Mouse (Mus musculus) heart, adult 9 months (tissue): ENCODE measurements around the gene Umad1.

Experiments
- DNase-seq, 2 experiments: peaks; one replicate each; pipeline ENCODE4 v3.0.0; 2022; ENCODE audit warnings: low spot score in 2 of 2

The Umad1 gene

DNA sequence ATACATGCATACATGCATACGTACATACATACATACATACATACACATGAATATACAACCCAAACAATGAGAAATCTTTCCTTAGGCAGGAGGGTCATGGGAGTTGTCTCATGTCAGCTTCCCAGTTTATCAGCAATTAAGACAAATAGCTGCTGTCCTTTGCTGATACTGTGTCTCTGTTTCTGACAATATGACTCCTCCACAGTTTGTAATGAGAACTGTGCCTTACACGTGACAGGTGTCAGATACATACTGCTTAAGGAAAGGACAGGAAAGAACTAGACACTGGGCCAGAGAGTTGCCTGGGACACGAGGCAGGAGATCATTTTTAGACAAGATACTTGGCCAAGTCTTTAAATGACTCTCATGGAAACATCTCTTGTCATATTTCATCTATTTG, 215.2 kb downstream of the Umad1 start:
- no peak for DNase-seq

DNA sequence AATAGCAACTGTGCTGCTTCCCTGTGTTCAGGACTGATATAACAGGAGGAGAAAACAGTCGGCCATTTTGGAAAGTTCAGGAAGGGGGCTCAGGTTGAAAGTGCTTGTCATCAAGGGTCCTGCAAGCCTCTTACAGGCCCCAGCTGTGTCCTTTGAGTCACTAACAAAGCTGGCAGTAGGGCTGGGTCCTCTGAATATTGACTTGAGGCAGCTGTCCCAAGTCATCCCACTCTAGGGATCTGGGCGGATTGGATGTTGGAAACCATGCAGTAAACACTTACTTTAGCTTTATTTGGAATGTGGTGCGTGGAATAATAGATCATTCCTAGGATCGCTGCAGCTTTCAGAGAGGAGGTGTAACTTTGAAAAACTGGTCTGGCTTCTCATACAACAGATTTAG, 215.7 kb downstream of the Umad1 start:
- peak in 1 of 2 experiments; percentile 11 for DNase-seq

DNA sequence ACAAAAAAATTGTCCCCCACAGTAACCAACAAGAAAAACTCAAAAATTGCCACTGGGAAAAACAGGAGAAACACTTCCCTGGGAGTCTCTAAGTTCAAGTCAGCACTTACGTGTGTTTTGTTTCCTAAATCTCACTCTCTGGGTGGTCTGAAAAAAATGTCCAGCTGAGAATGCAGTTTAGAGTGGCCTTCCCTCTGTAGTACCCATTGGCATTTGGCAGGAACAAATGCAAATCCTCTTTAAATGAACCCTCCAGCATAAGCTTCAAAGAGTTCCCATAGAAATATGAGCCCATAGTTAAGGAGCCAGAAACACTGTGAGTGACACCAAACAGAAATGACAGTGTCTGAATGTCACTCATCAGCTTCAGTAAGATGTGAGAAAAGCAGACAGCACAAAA, 220.1 kb downstream of the Umad1 start:
- DNase-seq: no peak

DNA sequence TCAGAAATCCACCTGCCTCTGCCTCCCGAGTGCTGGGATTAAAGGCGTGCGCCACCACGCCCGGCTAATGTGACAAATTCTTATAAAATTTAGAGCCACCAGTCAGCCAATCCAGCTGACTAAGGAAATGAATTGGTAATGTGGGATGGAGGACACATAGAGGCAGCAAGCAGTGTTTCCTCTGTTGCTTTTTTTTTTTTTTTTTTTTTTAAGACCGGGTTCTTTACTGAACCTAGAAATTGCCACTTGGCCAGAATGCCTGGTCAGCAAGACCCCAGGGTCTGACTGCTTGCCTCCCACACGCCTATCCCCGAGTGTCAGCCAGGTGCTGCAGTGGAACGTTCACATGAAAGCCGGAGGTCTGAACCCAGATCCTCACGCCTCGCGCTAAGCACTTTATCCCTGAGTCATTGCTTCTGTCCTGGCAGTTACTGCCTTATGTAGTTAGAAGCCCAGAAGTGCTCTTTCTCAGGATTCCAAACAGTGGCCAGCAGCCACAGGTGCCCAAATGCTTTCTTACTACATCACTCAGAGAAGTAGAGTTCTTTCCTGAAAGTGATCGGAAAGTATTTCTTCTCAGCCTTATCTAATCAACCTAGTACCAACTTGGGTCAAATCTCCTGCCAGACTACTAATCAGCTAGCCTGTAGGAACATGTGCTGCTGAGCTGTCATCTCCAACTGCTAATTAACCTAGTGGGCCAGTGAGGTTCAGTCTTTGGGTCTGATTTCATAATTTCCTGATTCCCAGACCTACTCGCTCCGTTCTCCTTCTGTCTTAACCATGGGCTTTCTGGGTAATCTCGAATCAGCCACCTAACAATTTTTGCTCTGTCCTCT, 225.6 kb downstream of the Umad1 start:
- DNase-seq: no peak

DNA sequence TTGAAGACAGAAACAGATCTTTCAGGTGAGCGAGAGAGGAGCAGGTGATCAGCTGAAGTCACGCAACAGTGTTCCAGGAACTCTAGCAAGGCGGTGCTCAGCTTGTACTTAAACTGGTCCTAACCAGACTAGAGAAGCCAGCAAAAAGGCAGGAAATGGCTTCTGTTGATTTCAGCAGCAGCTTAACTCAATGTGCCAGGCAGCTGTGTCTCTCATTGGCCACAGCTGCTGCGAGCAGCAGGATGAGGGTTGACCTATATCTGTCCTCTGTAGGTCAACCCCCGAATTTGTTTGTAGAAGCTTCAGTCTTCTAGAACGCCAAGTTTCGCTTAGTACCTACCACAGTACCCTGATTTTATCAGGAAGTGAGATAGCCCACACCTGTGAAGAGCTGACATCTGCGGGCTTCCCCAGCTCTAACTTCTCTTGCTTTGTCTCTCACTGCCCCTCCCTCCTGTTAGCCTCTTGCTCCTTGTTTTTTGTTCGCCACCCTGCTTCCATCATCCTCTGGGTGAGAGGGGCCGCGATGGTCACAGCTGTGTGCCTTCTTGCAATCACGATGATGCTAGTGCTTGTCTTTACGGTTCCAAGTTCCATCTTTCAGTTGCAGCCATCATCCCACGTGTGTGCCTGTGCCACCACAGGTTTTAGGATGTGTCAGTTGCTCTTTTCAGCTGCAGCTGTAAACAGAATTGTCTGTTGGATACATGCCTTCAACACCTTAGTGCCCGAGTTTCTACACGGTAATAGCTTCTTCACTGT, 226.5 kb downstream of the Umad1 start:
- DNase-seq: peak in 1 of 2 experiments; percentile 23

DNA sequence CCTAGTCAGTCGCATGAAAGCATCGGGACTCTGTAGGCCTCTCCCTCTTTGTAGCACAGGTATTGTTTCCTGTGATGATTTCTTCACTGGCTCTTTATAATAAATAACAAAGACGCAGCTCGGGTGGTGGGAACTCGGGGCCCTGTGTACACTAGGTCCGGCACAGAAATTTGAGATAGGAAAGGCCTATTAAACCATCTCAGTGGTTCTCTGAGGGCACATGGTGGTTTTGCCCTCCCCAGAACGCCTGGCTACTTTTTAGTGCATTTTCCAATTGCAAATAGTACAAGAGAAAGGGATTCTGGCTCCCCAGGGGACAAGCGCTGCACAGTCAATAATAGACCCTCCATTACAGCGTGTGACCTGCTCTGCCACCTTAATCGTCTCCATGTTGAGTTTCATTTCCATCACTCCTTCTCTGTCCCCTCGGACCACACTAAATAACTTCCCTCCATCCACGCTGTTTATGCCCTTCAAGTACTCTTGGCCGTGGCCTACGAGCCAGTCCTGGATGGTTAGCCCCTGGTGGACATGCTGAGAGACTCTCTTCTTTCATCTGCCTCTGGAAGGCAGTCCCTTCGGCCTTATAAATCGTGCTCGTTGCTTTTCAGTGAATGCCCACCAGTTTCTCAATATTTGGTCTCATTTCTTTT, 227.4 kb downstream of the Umad1 start:
- DNase-seq: no peak

DNA sequence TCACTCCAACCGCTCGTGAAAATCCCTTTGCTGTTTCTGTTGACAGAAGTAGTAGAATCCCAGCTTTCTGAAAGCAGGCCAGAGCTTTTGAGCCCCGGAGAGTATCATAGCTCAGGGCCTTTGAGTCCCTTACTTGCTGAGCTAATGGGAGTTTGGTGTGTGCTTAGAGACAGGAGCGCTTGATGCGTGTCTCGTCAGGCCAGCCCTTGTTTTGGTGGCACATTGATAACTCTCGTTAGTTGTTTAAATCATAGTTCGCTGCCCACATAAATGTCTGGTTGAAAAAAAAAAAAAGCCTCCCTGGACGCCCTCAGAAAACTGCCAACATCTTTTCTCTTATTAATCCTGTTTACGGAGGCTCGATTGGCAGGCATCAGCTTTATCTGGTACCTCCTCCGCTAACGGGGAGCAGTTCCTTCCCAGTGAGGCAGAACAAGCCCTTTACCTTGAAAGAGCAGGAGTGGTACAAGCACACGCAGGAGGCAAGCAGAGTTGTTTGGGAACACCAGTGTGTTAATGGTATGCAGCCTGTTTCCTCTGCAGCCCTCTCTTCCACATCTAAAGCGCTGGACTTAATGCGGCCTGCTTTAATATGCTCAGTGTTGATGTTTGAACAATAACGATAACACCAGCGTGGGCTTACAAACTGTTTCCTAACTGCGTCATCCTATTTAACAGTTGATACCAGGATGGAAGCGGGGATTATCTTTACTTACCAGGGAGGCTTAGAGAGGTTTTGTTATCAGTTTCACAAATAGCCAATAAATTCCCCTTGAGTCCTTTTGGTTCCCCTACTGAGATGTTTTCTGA, 228.2 kb downstream of the Umad1 start:
- DNase-seq: no peak

DNA sequence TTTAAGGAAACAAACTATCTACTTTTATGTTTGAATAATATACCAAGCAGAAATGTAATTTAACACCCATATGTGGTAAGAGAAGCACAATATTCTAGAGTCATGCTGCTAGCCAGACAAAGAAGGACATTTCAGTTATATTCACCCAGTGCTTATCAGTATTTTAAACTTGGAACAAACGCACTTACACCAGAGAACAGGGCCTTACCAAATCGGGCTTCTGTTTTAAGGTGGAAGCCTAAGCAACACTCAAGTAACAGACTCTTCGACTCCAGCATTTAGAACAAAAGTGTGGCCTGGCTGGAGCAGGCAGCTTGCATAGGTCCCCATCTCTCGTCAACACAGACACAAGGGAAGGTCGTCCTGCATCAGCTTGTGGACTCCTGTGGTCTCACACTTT, 229.2 kb downstream of the Umad1 start:
- no peak for DNase-seq

DNA sequence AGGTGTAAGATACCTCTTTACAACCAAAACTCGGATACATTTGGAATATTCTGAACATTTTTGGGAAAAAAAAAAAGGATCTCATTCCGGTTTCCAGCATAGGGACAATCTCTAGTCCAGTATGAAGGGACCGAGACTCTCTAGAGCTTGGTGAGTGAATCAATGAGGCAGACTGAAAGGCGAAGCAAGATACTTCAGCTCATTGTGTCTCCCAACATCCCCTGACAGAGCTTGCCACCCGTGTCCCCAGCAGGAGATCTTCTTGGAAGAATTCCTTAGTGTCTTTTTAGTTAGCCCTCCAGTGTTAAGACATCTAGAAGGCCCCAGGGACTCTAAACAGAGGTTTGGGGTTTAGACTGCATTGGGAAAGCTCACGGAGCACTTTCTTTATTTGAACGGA, 230.2 kb downstream of the Umad1 start:
- DNase-seq: no peak

DNA sequence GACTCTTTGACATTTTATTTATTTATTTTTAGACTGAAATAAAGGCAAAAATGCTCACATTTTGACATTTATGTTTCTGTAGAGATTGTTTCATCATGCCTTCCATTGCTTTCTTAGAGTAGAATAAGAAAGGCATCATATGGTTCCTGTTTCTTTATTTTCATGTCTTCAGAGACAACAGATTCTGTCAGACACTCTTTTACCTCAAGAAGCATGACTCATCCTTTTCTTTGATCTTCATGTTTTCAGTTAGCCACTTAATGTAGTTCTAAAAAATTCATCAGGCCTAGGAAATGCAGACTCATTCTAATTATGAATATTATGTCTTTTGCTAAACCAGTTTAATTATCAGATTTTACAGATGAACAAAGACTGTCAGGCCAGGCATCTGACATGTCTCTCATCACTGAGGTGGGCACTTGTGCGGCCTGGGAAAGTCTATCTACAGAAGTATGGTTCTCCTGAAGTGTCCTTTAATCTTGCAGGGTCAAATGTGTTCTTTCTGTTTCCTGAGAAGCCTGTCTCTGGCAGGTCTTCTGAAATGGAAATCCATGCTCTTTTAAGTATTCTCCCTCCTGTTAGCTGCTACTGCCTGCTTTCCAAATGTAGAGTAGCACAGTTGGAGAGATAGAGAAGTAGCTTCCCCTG, 231.0 kb downstream of the Umad1 start:
- no peak for DNase-seq

DNA sequence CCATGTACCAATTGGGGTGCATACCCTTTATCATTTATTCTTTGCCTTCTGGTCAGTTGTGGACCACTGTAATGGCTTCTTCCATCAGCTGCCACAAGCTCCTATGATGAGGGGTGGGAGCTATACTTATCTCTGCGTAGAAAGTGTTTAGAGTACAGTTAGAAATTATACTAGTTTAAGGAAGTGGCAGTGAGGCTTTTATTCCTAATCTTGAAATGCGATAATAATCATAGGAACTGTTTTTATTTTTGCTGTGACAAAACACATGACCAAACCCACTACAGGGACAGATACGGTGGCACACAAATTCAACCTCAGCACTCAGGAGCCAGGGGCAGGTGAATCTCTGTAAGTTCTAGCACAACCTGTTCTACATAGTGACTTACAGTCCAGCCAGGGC, 233.2 kb downstream of the Umad1 start:
- no peak for DNase-seq

DNA sequence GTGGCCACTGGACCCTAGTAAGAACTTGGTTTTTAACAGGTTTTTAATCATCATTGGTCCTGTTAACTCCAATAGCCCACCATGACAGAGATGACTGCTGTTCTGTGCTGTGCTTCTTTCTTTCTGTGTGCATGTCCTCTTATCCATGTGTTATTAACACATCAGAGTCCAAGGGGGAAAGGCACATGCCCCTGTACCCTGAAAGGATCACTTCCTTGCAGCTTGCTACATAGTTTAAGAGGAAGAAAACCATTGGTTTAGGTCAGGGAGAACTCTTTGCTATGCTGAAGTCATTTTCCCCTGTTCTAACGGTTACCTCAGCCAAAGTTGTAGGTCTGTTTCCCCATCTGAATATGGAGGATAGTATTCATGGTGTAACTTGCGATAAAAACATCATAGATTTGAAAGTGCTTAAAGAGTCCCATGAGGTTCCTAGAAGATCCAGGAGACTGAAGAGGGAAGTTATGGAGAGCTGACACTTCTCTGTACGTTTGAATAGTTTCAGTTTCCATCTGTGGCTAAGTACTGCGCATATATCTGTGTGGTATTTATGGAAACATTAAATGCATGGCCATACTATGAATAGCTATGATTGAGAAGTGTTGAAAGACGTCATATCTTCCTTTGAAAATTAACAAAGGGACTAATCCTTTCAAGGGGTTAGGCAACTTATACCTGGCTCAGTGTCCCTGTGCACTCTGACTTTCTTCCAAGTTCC, 236.2 kb downstream of the Umad1 start:
- DNase-seq: no peak

DNA sequence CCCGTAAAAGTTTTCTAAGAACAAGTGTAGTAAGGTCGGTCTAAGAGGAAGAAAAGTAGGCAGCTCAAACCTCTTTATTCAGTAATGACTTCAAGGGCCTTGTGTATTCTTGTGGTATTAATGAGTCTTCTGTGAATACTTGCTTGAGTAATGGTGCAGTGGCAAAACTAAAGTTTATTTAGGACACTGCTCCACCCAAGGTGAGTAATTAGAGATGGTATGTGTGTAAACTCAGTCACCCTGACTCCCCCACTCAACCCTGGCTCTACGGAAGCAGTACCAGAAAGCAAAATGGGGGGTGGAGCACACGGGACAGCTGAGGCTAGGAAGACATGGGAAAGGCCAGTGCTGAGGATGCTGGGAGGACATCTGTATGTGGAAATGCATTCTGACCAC, 236.7 kb downstream of the Umad1 start:
- no peak for DNase-seq

DNA sequence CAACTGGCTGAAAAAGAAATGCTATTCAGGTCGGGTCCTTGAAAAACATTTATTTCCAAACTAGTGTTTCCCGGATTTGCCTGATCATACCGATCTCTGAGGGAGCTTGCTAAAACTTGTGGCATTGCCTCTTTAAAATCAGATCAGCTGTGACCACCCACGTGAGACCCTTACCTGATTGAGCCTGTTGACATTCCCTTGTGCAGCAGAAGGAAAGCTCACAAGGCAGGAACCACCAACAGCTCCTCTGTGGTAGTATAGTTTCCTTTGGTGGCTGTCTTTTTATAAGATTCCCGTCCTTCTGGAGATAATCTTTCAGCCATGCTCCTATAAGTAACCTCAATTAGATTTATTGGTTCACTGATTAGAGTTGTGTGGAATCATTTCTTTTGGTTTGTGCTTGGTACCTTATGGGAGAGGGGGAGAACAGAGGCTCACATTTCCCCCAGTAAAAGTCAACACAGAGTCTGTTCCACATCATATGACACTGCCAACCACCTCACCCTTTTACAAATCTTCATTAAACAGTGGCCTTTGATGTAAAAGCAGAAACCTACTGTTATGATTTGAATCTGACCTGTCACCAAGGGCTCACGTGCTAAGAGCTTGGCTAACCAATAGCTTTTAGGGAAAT, 238.3 kb downstream of the Umad1 start:
- DNase-seq: no peak

DNA sequence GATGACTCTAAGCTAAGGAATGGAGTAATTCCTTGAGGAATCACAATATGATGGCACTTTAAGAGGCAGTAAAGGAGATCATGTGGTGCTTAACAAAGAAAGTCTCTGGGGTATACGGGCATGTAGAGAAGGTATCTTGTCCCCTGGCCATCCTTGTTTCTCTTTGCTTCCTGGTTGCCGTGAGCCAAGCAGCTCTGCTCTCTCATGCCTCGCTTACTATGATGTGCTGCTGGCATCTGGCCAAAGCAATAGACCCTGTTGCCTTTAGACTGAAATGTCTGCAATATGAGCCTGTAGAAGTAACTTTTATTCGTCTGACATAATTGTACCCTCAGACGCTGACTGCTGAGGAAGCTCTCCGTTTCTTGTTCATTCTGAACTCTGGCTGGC, 238.8 kb downstream of the Umad1 start:
- DNase-seq: no peak

DNA sequence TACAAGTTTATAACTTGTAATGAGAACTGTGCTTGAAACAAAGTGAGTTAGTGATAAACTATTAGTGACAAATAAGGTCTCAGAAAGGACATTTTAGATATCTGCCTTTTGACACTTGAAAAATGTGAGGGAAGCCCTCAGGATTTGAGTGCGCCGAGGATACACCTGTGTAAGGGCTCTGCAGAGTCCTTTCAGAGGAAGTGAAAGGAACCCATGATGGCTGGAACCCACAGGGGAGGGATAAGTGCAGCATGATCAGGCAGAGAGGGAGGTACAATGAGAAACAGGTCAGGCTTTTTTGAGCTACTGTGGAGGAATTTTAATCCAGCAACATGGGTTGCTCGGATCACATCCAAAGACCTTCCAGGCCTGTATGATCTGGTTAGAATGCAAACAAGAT, 239.9 kb downstream of the Umad1 start:
- no peak for DNase-seq

DNA sequence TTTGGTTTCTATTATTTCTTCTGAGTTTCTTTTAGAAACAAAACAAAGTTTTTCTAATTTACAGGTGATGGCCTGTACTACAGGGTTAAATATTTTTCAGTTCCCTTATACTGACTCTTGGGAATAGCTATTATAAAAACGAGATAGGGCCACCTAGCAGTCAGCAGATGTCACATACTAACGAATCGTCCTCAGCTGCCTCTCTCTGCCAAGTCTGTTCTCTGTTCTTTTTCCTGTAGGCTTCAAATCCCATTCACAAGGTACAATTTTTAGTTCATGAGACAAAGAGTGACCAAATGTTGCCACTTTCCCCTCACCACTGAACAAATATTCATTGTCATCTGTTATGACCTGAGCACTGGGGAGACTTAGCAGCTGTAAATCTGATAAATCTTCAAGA, 244.9 kb downstream of the Umad1 start:
- DNase-seq: no peak

DNA sequence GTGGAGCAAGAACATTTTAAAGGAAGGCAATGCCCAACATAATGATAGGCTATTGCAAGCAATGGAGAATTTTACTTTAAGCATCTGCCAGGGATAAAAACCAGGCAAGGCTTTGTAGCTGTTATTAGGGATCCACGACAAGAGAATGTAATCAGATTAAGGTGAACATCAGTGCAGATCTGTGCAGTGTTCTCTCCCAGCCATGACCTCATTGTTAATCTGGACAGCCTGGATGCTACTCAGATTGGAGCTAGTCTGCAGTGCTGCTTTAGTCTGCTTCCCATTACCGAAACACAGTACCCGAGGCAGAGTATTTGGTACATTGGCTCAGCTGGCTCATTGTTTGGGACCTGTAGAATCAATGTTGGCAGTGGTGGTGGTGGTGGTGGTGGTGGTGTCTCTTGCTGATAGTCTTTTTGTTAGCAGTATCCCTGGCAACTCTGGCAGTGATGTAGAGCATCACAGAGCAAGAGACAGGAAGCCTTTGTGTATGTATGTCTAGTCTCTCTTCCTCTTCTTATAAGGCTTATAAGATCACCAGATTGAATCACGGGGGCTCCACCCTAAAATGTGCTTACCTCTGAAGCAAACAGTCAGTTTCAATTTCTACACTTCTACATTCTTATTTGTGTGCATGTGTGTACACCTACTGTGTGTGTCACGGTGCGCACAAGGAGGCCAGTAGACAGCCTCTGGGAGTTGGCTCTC, 245.6 kb downstream of the Umad1 start:
- no peak for DNase-seq

DNA sequence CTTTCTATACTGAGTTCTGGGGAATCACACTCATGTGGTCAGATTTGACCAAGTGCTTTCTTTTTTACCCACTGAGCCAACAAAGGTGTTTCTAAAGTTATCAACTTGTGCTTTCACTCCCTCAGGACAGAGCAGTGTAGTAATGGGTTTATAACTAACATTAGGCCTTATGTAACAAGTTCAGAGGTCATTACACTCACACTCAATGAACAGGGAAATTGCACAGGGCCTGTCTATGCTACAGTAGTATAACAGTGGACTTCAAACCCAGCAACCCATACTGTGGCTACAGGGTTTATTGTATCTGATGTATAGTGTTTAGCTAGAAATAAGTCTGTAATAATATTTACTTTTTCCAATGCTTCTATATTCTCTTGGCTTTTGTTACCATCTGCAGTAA, 247.5 kb downstream of the Umad1 start:
- DNase-seq: no peak
